Mouse (Mus musculus) right cerebral cortex, postnatal 10 days (tissue): ENCODE measurements around the gene Pcbd2.

ENCODE experiments used
- DNase-seq, 2 experiments: peaks; one replicate each; pipeline ENCODE4 v3.0.0; 2021; ENCODE audit warnings: low spot score in 2 of 2

Pcbd2 gene

GRCm38 (mm10) chr13:55826008-55826671 lies 99.0 kb downstream of the Pcbd2 start:
- DNase-seq, result no peak
